Mouse (Mus musculus) ES-E14 (cell line): ENCODE measurements around the gene Ppp1r12c. TPM values are rescaled to one million over a fixed set of nuclear protein-coding genes. Genes with fewer than 3 reads are reported as not detected.

Experiments used
- DNase-seq: peaks from one replicate; pipeline ENCODE4 v3.0.0-alpha.2; 2013; ENCODE audit warnings: low read depth, low spot score
- H3K27ac ChIP-seq: 2 replicates; pipeline ENCODE4 v1.5.1; 2012; ENCODE audit warnings: low read depth, mild to moderate bottlenecking, low read length, moderate library complexity, mixed read lengths; ENCODE audit not compliant: poor library complexity, insufficient read depth, severe bottlenecking
- H3K36me3 ChIP-seq: 2 replicates; pipeline ENCODE4 v1.6.1; 2012; ENCODE audit warnings: mild to moderate bottlenecking, low read length, moderate library complexity, mixed read lengths; ENCODE audit not compliant: control insufficient read depth, poor library complexity, insufficient read depth, severe bottlenecking
- H3K4me1 ChIP-seq, 2 experiments: fragments of 150-350 bp in 1 of 2; sonication (generic) in 1 of 2; 2 replicates each; pipeline ENCODE4 v1.6.1; 2012; ENCODE audit warnings: low read length in 2 of 2, mild to moderate bottlenecking in 1 of 2, mixed read lengths in 1 of 2; ENCODE audit not compliant: control insufficient read depth in 2 of 2, insufficient read depth in 2 of 2, poor library complexity in 1 of 2
- H3K4me3 ChIP-seq, 2 experiments: fragments of 150-350 bp in 1 of 2; sonication (generic) in 1 of 2; 2 replicates each; pipeline ENCODE4 v1.5.1; 2012; ENCODE audit warnings: low read length in 2 of 2, low read depth in 1 of 2, mild to moderate bottlenecking in 1 of 2, mixed read lengths in 1 of 2; ENCODE audit not compliant: insufficient read depth in 1 of 2, poor library complexity in 1 of 2, severe bottlenecking in 1 of 2
- H3K9ac ChIP-seq: 2 replicates; pipeline ENCODE4 v1.6.1; 2012; ENCODE audit warnings: low read depth, mild to moderate bottlenecking, low read length, mixed read lengths; ENCODE audit not compliant: poor library complexity, insufficient read depth, severe bottlenecking
- H3K9me3 ChIP-seq: fragments of 150-350 bp; sonication (generic); 2 replicates; pipeline ENCODE4 v1.6.1; 2012; ENCODE audit warnings: low read depth, mild to moderate bottlenecking, low read length; ENCODE audit not compliant: control insufficient read depth, insufficient read depth
- CHD2 ChIP-seq: IDR thresholded peaks from 2 replicates; pipeline ENCODE4 v1.6.1; 2014; ENCODE audit warnings: mild to moderate bottlenecking, low read depth, low read length, inconsistent platforms
- HCFC1 ChIP-seq: IDR thresholded peaks from 2 replicates; pipeline ENCODE4 v1.6.1; 2012; ENCODE audit warnings: low read length, inconsistent platforms, borderline replicate concordance; ENCODE audit not compliant: insufficient read depth
- MAFK ChIP-seq: IDR thresholded peaks from 2 replicates; pipeline ENCODE4 v1.6.1; 2014; ENCODE audit warnings: mild to moderate bottlenecking, low read depth, low read length, inconsistent platforms; ENCODE audit not compliant: insufficient read depth
- ZC3H11A ChIP-seq: IDR thresholded peaks from 2 replicates; pipeline ENCODE4 v1.6.1; 2012; ENCODE audit warnings: low read depth, mild to moderate bottlenecking, inconsistent platforms, low read length, borderline replicate concordance
- ZNF384 ChIP-seq: IDR thresholded peaks from 2 replicates; pipeline ENCODE4 v1.6.1; 2012; ENCODE audit warnings: low read depth, low read length, inconsistent platforms
- in situ Hi-C, 2 experiments: fragments of 600-800 bp; cut with MboI; formaldehyde crosslinking; loops; one replicate each; pipeline ENCODE4 v1.15.1; 2025; ENCODE audit warnings: low sequenced_read_pairs in 2 of 2, inconsistent platforms in 1 of 2; ENCODE audit not compliant: unreplicated experiment in 2 of 2
- total RNA-seq: library from RNA; depleted of rRNA; stranded (reverse); fragments of 300-350 nt; gene quantifications from 2 replicates; pipeline ENCODE4 v1.2.3, GENCODE M21; 2012

Ppp1r12c gene
- total RNA-seq, 1 experiment = 83.2 TPM

DNA sequence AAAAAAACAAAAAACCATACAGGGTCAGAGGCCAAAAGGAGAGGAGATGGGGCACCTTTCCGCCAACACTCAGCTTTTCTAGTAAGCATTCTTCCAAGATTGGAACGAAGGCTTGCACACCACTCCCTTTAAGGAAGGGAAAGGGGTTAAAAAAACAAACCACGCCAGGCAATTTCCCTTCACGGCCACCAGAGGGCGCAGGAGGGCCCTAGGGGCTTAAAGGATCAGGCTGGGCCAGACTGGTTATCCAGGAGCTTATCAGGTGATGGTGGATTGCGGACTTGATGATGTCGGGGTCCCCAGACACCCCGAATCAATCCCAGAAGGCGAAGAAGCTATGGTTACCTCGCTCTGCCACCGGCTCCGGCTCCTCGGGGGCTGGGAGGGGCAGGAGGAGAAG, 11.8 kb upstream of the Ppp1r12c start:
- no peak for DNase-seq
- peak; percentile 83 for TF ChIP-seq ZNF384
- no peak for TF ChIP-seq MAFK
- in situ Hi-C loops = no loop called here
- Histone ChIP-seq H3K36me3 (no peaks in the 10 kb centered on the region), H3K4me1 (peaks cover 2 to 30% of the 10 kb centered on the region in 2 experiments; a peak in 3 of 4 replicates), H3K9me3 (no peaks in the 10 kb centered on the region), H3K27ac (no peak overlapping the region), H3K4me3 (no peak overlapping the region), H3K9ac (peak overlapping the region; percentile 25; the same call in 1 of the 2 replicates)

- no peak for DNase-seq
- H3K4me3 ChIP-seq = no peak overlapping the region
- peaks cover 2 to 29% of the 10 kb centered on the region in 2 experiments; a peak in 3 of 4 replicates for H3K4me1 ChIP-seq
- no peak overlapping the region for H3K9ac ChIP-seq
- H3K36me3 ChIP-seq = no peaks in the 10 kb centered on the region
- in situ Hi-C loops = no loop called here
- H3K27ac ChIP-seq = no peak overlapping the region
- H3K9me3 ChIP-seq = no peaks in the 10 kb centered on the region
- TF ChIP-seq ZC3H11A (no peak), HCFC1 (no peak), MAFK (no peak), ZNF384 (no peak), CHD2 (no peak)
Measured at GRCm38 (mm10) chr7:4511489-4512224, 10.2 kb upstream of the Ppp1r12c start.

DNA sequence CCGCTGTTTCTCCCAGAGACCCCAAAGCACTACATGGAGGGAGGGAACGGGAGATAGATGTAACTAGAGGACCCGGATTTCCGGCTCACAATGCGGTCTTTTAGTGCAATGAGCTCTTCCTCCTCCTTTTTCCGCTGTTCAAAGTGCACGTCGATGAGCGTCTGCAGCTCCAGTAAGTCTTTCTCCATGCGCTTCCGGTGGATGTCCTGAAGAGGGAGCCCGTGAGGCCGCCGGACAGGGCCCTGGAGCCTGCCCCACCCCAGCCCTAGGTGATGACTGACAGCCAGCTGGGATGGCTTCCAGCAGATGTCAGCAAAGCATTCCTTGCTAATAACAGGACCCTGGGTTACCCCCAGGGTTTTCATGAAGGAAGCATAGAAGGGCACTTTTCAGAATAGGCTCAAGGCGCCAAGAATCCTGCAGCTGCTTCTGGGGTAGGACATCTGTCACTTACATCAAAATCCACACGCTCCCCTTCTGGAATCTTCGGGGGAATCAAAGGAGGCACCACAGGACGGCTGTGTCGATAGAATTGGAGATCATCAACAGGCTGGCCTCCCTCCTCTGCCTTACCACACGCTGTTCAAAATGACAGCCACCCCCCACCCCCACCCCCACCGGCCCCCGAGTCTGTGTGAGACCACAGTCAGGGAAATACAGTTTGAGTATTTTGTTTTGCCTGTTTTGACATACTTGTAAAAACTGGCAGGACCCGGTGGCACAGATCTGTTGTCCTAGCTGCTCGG, 8.6 kb upstream of the Ppp1r12c start:
- DNase-seq = peak; percentile 84
- in situ Hi-C loops = no loop called here
- H3K9me3 ChIP-seq = no peaks in the 10 kb centered on the region
- no peaks in the 10 kb centered on the region for H3K36me3 ChIP-seq
- peak overlapping the region; percentile 57; the same call in 1 of the 2 replicates for H3K9ac ChIP-seq
- TF ChIP-seq ZC3H11A (no peak), CHD2 (no peak), HCFC1 (no peak), MAFK (no peak), ZNF384 (no peak)
- H3K4me3 ChIP-seq = peak overlapping the region; percentile 5 to 26; a peak in 2 of 4 replicates
- H3K27ac ChIP-seq = no peak overlapping the region
- H3K4me1 ChIP-seq = peaks cover 0 to 19% of the 10 kb centered on the region in 2 experiments; a peak in 2 of 4 replicates

- Histone ChIP-seq H3K9me3 (no peaks in the 10 kb centered on the region), H3K36me3 (no peaks in the 10 kb centered on the region), H3K4me3 (no peak overlapping the region), H3K4me1 (peaks cover 0 to 15% of the 10 kb centered on the region in 2 experiments; a peak in 2 of 4 replicates), H3K27ac (no peak overlapping the region), H3K9ac (no peak overlapping the region; the same call in 1 of the 2 replicates)
- no peak for DNase-seq
- in situ Hi-C loops = no loop called here
- TF ChIP-seq ZNF384 (no peak), ZC3H11A (no peak), HCFC1 (no peak), CHD2 (no peak), MAFK (no peak)
Measured at GRCm38 (mm10) chr7:4508739-4509116, 7.2 kb upstream of the Ppp1r12c start.
